Mouse (Mus musculus): ENCODE results near the gene Fam83e. TPM values are rescaled to one million over a fixed set of nuclear protein-coding genes. Genes with fewer than 3 reads are reported as not detected.

Fam83e gene
- total RNA-seq (2023), result under 1 TPM; 0.58 to 0.67 TPM

DNA sequence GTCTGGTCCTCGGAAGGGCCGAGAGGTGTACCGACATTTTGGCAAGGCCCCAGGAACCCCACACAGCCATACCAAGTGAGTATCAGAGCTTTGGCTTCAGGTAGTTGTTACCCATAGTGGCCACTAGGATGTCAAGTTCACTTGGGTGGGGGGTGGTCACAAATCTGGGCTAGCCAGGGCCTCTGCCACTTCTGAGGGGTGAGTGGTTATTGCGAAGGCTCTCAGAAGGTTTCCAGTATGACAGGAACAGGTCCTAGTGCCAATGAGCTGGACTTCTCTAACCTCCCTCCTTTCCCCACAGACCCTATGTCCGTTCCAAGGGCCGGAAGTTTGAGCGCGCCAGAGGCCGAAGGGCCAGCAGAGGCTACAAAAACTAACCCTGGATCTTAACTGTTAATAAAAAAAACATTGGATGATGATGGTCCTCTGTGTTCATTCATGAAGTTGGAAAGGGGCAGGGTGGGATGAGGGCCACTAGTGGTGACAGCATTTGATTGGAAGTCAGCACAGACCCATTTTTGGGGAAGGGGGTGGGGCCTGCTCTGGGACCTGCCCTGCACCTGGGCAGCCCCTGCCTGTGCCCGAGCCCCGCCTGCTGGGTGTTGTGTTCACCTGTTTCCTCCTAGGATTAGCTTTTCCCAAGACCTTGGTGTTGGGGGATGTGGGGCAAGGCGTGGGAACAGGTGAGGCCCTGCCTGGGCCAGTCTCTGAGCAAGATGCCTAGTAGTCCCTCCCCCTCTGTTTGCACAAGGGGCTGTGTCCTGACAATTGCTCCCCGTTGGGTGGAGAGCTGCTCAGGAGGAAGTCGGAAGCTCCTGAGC lies at the start of gene Fam83e:
TSS of gene Fam83e (plus strand) at position 800 of the 821 bp plus-strand sequence.

DNA sequence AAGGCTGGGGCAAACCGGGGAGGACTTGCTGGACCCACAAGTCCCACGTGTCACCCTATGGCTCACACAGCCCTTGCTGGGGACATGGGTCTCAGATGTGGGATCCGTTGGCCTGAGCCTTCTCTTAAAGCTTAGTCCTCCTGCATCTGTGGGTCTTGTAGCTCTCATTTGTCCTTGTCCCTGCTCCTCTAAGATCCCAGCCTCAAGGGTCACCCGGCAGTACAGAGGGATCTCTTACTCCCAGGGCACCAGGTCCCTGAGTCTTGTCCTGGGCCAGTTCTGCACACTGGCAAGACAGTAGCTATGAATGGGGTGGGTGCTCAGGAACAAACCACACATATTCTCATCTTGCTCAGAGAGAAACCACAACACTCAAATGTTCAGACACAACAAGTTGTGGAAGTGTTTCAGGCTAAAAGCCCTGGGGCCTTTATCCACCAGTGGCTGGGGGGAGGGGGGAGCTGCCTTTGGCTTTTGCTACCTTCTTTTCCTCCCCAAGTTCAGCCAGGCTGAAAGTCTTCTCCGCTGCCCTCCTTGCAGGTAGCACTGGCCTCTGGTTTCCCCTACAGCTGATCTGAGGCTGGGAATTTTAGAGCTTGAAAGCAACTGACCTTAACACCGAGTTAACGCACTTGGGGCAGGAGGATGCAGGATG lies 37.5 kb upstream of the Fam83e start, which contains the start of gene Ntn5:
TSS of gene Ntn5 (plus strand) at position 627 of the 655 bp plus-strand sequence.

DNA sequence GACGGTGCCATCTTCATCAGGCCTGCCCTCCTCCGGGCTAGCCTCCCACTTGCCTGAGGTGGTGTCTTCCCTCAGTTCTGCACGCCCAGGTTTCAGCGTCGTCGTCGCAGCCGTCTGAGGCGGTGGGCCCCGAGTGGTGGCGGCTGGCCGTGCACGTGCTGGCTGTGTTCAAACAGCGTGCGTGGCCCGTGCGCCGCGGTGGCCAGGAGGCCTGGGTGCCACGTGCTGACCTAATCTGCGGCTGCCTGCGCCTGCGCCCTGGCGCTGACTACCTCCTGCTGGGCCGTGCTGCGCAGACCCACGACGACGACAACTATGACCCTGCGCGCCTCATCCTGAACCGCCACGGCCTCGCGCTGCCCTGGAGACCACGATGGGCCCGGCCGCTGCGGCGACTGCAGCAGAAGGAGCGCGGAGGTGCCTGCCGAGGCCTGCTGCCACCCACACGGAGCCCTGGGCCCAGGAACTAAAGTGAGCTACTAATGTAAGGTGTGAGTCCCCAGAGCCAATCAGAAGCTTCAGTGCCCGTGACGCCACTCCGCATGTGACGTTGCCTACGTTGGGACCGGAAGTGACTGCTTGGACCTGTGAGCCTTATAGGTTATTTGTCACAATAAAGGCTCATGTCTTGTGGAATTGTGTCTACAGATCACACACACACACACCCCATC lies 27.0 kb upstream of the Fam83e start, which contains the start of gene Sec1:
TSS of gene Sec1 (minus strand) at position 482 of the 671 bp plus-strand sequence.

DNA sequence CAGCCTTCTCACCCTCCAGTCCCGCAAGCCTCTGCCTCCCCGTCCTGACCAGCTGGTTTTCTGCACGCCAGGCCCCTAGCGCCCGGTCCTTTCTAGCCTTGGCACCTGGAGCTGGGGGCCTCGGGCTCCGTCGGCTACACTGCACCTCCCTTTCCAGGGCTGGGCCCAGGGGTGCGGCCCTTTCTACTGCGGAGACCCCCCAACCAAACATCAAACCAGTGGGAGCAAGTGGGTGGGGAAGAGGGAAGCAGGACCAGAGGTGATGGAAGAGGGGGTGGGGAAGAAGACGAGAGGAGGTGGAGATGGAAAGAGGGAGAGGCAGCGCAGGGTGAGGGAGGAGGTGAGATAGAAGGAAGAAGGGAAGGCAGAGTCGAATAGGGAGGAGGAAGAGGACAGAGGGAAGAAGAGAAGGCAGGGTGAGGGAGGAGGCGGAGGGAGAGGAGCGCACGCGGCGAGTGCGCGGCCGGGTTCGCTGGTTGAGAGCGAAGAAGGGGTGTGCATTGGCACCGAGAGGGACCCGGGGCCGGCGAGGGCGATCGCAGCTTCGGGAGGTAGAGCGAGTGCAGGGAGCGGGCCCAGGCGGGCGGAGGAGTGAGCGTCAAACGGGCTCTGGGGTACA lies 21.4 kb upstream of the Fam83e start, which contains the start of gene Car11:
TSS of gene Car11 (plus strand) at position 321 of the 619 bp plus-strand sequence.

DNA sequence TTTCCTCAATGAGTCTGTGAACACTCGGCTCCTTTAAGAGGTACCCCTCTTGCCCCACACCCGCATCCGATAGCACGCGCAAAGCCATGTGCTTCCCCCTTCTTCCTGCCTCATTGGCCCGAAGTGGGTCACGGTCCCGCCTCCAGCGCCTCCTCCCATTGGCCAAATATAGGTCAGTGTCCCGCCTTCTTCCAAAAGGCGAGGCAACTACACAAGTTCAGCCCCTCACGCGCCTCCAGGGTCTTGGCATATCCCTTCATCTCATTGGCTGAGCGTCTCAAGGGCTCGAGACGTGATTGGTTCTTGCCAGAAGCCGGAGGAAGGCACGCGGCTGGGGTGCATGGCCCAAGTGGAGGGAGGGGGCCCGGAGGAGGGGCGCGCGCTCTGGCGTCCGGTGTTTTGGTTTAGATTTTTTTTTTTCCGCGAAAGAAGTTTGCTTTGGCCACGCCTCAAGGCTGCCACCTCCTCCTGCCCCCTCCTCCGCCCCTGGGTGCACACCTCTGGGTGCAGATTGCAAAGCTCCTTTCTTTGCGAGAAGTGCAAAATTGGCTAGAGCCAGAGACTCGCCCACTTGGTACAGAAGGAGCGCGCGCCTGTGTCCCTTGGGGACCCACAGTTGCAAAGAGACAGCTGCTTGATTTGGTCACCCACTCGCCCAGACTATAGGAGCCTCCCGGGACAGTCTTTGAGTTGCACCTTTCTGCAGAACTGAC lies 16.1 kb upstream of the Fam83e start, which contains the start of gene Dbp:
TSS of gene Dbp (plus strand) at position 359 of the 713 bp plus-strand sequence.

DNA sequence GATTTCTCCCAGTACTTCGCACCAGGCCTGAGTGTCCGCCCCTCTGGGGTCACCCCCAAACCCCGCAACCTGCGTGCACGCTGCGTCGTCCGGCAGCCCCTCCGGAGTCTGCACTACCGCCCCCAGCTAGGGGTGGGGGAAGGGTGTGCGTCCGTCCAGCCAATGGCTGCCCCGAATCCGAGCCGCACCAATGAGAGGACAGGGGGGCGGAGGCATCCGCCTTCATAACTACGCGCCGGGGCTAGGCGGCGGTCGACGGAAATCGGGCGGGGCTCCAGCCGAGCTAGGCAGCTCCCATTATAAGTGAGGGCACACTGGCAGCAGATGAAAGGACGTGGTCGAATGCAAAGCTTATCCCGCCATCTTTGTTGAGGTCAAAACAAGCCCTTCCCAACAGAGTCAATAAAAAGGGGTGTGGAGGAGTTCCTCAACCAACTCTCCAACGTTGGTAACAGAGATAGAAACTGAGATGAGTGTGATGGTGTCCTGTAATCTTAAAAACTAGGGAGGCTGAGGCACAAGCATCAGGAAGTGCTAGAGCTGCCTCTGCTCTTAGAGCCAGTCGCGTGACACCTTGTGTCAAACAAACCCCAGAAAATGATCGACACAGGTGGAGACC lies 5.8 kb upstream of the Fam83e start, which contains the start of gene Rpl18:
TSS of gene Rpl18 (plus strand) at position 368 of the 619 bp plus-strand sequence.

DNA sequence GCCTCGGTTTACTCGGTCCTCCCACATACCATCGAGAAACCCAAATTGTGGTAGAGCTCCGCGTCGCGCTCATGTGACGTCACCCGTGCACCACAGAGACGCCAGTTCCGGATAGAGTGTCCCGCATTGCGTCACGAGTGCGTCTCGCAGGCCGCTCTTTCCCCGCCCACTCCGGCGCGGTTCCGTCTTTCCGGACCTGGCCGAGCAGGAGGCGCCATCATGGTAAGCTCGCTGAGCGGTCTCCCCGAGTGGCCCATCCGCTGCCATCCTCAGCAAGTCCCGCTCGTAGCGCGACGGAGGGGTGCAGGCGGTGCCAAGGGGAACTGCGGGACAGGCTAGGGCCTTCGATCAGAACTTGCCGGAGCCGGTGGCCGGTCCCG lies 3.1 kb upstream of the Fam83e start, which contains the start of gene Sphk2:
TSS of gene Sphk2 (minus strand) at position 85 of the 380 bp plus-strand sequence.

DNA sequence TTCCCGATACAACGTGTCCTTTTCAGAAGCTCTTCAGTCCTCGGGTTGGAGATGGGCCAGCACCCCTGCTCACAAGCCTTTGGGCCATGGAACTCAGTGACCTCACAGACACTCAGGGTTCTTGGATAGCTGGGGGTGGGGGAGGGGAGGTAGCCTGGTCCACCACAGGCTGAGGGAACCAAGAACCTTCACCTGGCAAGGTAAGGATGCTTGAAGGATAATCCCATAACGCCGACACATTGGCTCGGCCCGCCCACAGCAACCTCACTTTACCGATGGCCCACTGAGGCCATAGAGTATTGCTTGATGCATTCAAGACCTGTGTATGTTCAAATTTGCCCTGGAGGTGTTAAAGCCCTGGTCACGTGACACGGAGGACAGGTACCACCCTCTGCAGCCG lies 4.7 kb downstream of the Fam83e start, which contains the start of gene Spaca4:
TSS of gene Spaca4 (minus strand) at position 101 of the 400 bp plus-strand sequence.

Other genes starting within 250 kb of the Fam83e start
- not detected for gene Tulp2, start 239.3 kb upstream of the Fam83e start, total RNA-seq (2023)
- gene Gm45808, start 234.4 kb upstream of the Fam83e start, total RNA-seq (2023), result 1 to 10 TPM; 1.3 to 1.7 TPM
- gene Dhdh, start 232.4 kb upstream of the Fam83e start, total RNA-seq (2023), result 10 to 100 TPM; 10.4 to 11.5 TPM
- 100 to 1,000 TPM; 153 to 162 TPM for gene Nucb1, start 210.8 kb upstream of the Fam83e start, total RNA-seq (2023)
- gene Ppp1r15a, start 194.9 kb upstream of the Fam83e start, total RNA-seq (2023), result 100 to 1,000 TPM; 820 to 877 TPM
- under 1 TPM; 0.71 to 0.79 TPM for gene Plekha4, start 194.9 kb upstream of the Fam83e start, total RNA-seq (2023)
- under 1 TPM in 1 of 2 experiments, not detected in 1; 0.39 TPM for gene Hsd17b14, start 166.3 kb upstream of the Fam83e start, total RNA-seq (2023)
- 10 to 100 TPM; 64.9 to 67.0 TPM for gene Bcat2, start 151.1 kb upstream of the Fam83e start, total RNA-seq (2023)
- gene Fgf21, start 105.7 kb upstream of the Fam83e start, total RNA-seq (2023), result not detected
- not detected for gene Fut1, start 103.9 kb upstream of the Fam83e start, total RNA-seq (2023)
- under 1 TPM in 1 of 2 experiments, not detected in 1; 0.36 TPM for gene Izumo1, start 99.4 kb upstream of the Fam83e start, total RNA-seq (2023)
- gene Rasip1, start 93.7 kb upstream of the Fam83e start, total RNA-seq (2023), result under 1 TPM; 0.45 to 0.49 TPM
- not detected for gene Mamstr, start 81.2 kb upstream of the Fam83e start, total RNA-seq (2023)
- gene Fut2, start 54.8 kb upstream of the Fam83e start, total RNA-seq (2023), result not detected
- not detected for gene Ntn5, start 37.2 kb upstream of the Fam83e start, total RNA-seq (2023)
- not detected for gene Sec1, start 26.8 kb upstream of the Fam83e start, total RNA-seq (2023)
- not detected for gene Car11, start 21.4 kb upstream of the Fam83e start, total RNA-seq (2023)
- 10 to 100 TPM in 1 of 2 experiments, 1 to 10 TPM in 1; 8.5 to 11.4 TPM for gene Dbp, start 16.1 kb upstream of the Fam83e start, total RNA-seq (2023)
- 1,000 to 10,000 TPM; 1,433 to 1,476 TPM for gene Rpl18, start 5.8 kb upstream of the Fam83e start, total RNA-seq (2023)
- 10 to 100 TPM; 48.8 to 50.4 TPM for gene Sphk2, start 3.2 kb upstream of the Fam83e start, total RNA-seq (2023)
- not detected for gene Spaca4, start 4.6 kb downstream of the Fam83e start, total RNA-seq (2023)
- gene Lmtk3, start 62.5 kb downstream of the Fam83e start, total RNA-seq (2023), result not detected
- gene Sult2b1, start 63.5 kb downstream of the Fam83e start, total RNA-seq (2023), result under 1 TPM in 1 of 2 experiments, not detected in 1; 0.46 TPM
- 100 to 1,000 TPM; 104 to 114 TPM for gene Cyth2, start 93.4 kb downstream of the Fam83e start, total RNA-seq (2023)
- under 1 TPM; 0.58 to 0.88 TPM for gene Kcnj14, start 103.6 kb downstream of the Fam83e start, total RNA-seq (2023)
- gene Grwd1, start 109.7 kb downstream of the Fam83e start, total RNA-seq (2023), result 1 to 10 TPM; 9.1 to 9.8 TPM
- 100 to 1,000 TPM in 1 of 2 experiments, 10 to 100 TPM in 1; 89.1 to 104 TPM for gene Kdelr1, start 151.6 kb downstream of the Fam83e start, total RNA-seq (2023)
- under 1 TPM; 0.30 to 0.42 TPM for gene Grin2d, start 157.2 kb downstream of the Fam83e start, total RNA-seq (2023)
- gene Syngr4, start 175.5 kb downstream of the Fam83e start, total RNA-seq (2023), result not detected
- gene Tmem143, start 175.7 kb downstream of the Fam83e start, total RNA-seq (2023), result 1 to 10 TPM; 7.7 to 9.3 TPM
- 100 to 1,000 TPM; 594 to 671 TPM for gene Emp3, start 200.2 kb downstream of the Fam83e start, total RNA-seq (2023)
- 1 to 10 TPM; 3.0 to 3.4 TPM for gene Ccdc114, start 202.9 kb downstream of the Fam83e start, total RNA-seq (2023)